Mouse (Mus musculus): ENCODE measurements around the gene Six5.

DNA sequence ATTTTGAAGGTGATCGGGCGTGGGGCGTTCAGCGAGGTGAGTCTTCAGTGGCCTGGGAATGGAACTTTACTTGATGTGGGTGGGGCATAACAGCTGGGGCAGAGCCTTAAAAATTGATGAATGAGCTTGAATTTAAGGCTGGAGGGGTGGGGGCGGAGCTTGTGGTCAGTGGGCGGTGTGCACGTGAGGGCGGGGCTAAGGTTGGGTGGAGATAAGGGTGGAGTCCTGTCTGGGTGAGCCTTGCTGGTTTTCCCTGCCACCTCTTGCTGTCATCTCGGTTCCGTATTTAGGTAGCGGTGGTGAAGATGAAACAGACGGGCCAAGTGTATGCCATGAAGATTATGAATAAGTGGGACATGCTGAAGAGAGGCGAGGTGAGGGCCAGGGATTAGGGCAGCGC, 8.4 kb upstream of the Six5 start:
- TF ChIP-seq CTCF (IDR thresholded peaks at IDR 0.05; ENCODE audit: borderline replicate concordance, control insufficient read depth, extremely low read depth, insufficient read depth, low read length, poor library complexity) (no peak), POLR2A (IDR thresholded peaks at IDR 0.05; ENCODE audit: control insufficient read depth, extremely low read depth, insufficient read depth, low read length, poor library complexity) (no peak)

Measured in thymus, adult 2 months (tissue).